ENCODE assay signal across 8 mouse cellular contexts in the genomic region with DNA sequence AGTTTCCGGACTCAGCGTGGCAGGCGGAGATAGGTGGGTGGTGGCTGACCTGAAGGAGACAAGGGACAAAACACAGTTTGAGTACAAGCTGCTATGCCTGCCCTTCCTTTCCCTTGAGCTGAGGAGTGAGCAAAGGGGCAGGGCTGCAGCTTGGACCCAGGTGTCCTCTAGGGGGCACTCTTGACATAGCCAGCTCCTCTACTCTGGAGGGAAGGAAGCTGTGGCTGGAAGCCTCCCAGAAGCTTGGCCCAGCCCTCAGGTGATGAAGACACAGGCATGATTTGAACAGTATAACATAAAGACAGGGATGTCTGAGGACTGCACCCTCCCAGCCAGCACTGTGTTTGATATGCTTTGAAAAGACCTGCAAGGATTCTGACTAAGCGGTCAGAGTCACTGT. TPM values are rescaled to one million over a fixed set of nuclear protein-coding genes. Genes with fewer than 3 reads are reported as not detected.
A peak's percentile ranks its signal among the peaks of the same experiment; 100 is the strongest.
DNase-seq lines count a peak whose midpoint lies in the region; ATAC-seq and TF ChIP-seq lines count a peak whose summit lies in the region.

No protein-coding gene starts in this region.

- TF ChIP-seq CTCF in cortical plate, adult 2 months (IDR thresholded peaks at IDR 0.05; ENCODE audit: extremely low read depth, insufficient read depth, low read length), result peak; percentile 86
- TF ChIP-seq CTCF in small intestine, adult 2 months (IDR thresholded peaks at IDR 0.05; ENCODE audit: extremely low read depth, insufficient read length, insufficient replicate concordance, low read depth, low read length), result peak; percentile 84; the same call in 1 of the 2 replicates

- ATAC-seq in intestine, embryonic 14.5 days (replicated peaks; ENCODE audit: low FRiP score, low TSS enrichment, low read depth), result peak; percentile 72; the same call in 1 of the 2 replicates
- peak; percentile 44; the same call in 1 of the 2 replicates for ATAC-seq in midbrain, embryonic 12.5 days (ENCODE audit: low FRiP score, low read depth)
- no peak; the same call in 1 of the 2 replicates for ATAC-seq in erythroblast, adult 5-6 weeks (replicated peaks; ENCODE audit: low FRiP score, poor library complexity, severe bottlenecking)

- no peak for TF ChIP-seq POLR2A in cortical plate, adult 2 months (IDR thresholded peaks at IDR 0.05; ENCODE audit: extremely low read depth, insufficient read depth, low read length)
- TF ChIP-seq POLR2A in small intestine, adult 2 months (IDR thresholded peaks at IDR 0.05; ENCODE audit: low read depth, low read length), result no peak

- H3K4me3 ChIP-seq in cortical plate, adult 2 months (ENCODE audit: insufficient read depth, low read length), result no peak overlapping the region
- H3K4me3 ChIP-seq in intestine, embryonic 14.5 days (ENCODE audit: low read depth, low read length), result no peak overlapping the region
- no peak overlapping the region for H3K4me3 ChIP-seq in midbrain, embryonic 12.5 days
- H3K4me3 ChIP-seq in small intestine, adult 2 months (ENCODE audit: low read depth, low read length), result no peak overlapping the region

- peak; percentile 74 to 92 for DNase-seq in adrenal gland, adult (ENCODE audit: inconsistent age in 2 of 2, low spot score in 1 of 2)
- peak; percentile 74 for DNase-seq in gastrocnemius, postnatal 10 days
- peak; percentile 85 for DNase-seq in intestine, embryonic 14.5 days (ENCODE audit: low spot score)
- DNase-seq in left cerebral cortex, postnatal 10 days (ENCODE audit: extremely low spot score in 1 of 2, low spot score in 2 of 2), result peak; percentile 37 to 77

- H3K4me1 ChIP-seq in cortical plate, adult 2 months (ENCODE audit: control insufficient read depth, insufficient read depth, low read length), result peaks cover 7% of the 10 kb centered on the region
- H3K4me1 ChIP-seq in intestine, embryonic 14.5 days (replicated peaks; ENCODE audit: control insufficient read depth, insufficient read depth, low read length), result no peaks in the 10 kb centered on the region
- H3K4me1 ChIP-seq in midbrain, embryonic 12.5 days, result 0 out of 2 replicates have a peak, but pooled peaks cover 2% of the 10 kb centered on the region
- peaks cover 3% of the 10 kb centered on the region; the same call in 1 of the 2 replicates for H3K4me1 ChIP-seq in small intestine, adult 2 months (ENCODE audit: control insufficient read depth, insufficient read depth, insufficient read length, low read length)

- no peaks in the 10 kb centered on the region for H3K9me3 ChIP-seq in intestine, embryonic 14.5 days (ENCODE audit: control insufficient read depth, low read length)
- no peaks in the 10 kb centered on the region for H3K9me3 ChIP-seq in midbrain, embryonic 12.5 days

- no peaks in the 10 kb centered on the region for H3K27me3 ChIP-seq in intestine, embryonic 14.5 days (replicated peaks; ENCODE audit: control insufficient read depth, insufficient read depth, low read length)
- no peaks in the 10 kb centered on the region for H3K27me3 ChIP-seq in midbrain, embryonic 12.5 days
- H3K27me3 ChIP-seq in small intestine, adult 2 months (ENCODE audit: control insufficient read depth, insufficient read depth, low read length), result no peaks in the 10 kb centered on the region

- H3K36me3 ChIP-seq in intestine, embryonic 14.5 days (ENCODE audit: control insufficient read depth, insufficient read depth, low read length), result no peaks in the 10 kb centered on the region
- no peaks in the 10 kb centered on the region for H3K36me3 ChIP-seq in midbrain, embryonic 12.5 days
- peaks cover 12% of the 10 kb centered on the region for H3K36me3 ChIP-seq in small intestine, adult 2 months (ENCODE audit: control insufficient read depth, insufficient read depth, low read length)

- no peak overlapping the region for H3K9ac ChIP-seq in intestine, embryonic 14.5 days (ENCODE audit: low read length)
- H3K9ac ChIP-seq in midbrain, embryonic 12.5 days (replicated peaks), result no peak overlapping the region

- intact Hi-C loops in left cerebral cortex, postnatal 10 days (cut with DNase I), result loop anchor here (2.0 to 10.0 kb wide), 3 partner anchors 92 to 214 kb away; partner anchors contain the start of gene Osbpl3

- H3K27ac ChIP-seq in cortical plate, adult 2 months (ENCODE audit: insufficient read depth, low read length), result no peak overlapping the region
- H3K27ac ChIP-seq in intestine, embryonic 14.5 days (ENCODE audit: low read depth), result no peak overlapping the region
- no peak overlapping the region for H3K27ac ChIP-seq in midbrain, embryonic 12.5 days (replicated peaks)
- H3K27ac ChIP-seq in small intestine, adult 2 months (ENCODE audit: insufficient read depth, low read depth, low read length), result no peak overlapping the region

- 39% methylated on average over 4 of the region's 4 CpGs for WGBS in intestine, embryonic 14.5 days
- 48% methylated on average over 4 of the region's 4 CpGs for WGBS in midbrain, embryonic 12.5 days
- 55% methylated on average over 4 of the region's 4 CpGs for WGBS in small intestine, adult 2 months

- H3K4me2 ChIP-seq in intestine, embryonic 14.5 days (ENCODE audit: low read length), result no peak overlapping the region
- H3K4me2 ChIP-seq in midbrain, embryonic 12.5 days (replicated peaks), result no peak overlapping the region

RNA-seq across cellular contexts. Expression of gene Gsdme, which starts 49.0 kb away (rescaled TPM):
- 10.9 and 13.7 TPM in 2 replicates for polyA plus RNA-seq in cortical plate, adult 2 months (2012; rRNA removed)
- total RNA-seq in gastrocnemius, postnatal 10 days (2021), result 1 to 10 TPM; 1.7 to 2.2 TPM
- 35.2 and 37.8 TPM in 2 replicates for polyA plus RNA-seq in intestine, embryonic 14.5 days (2014; fragmentation: Nextera tagmentation; extraction: Ambion mirVana)
- total RNA-seq in left cerebral cortex, postnatal 10 days (2021), result 10 to 100 TPM; 16.4 TPM
- 54.3 and 56.0 TPM in 2 replicates for polyA plus RNA-seq in midbrain, embryonic 12.5 days (2016; fragmentation: Nextera tagmentation; extraction: Ambion mirVana)
- polyA plus RNA-seq in small intestine, adult 2 months (2012; rRNA removed), result 1.1 and 27.8 TPM in 2 replicates
- total RNA-seq in erythroblast, adult 5-6 weeks (2015; ENCODE audit: low replicate concordance), result 4.6 and 9.6 TPM in 2 replicates
- total RNA-seq in erythroblast, adult 5-6 weeks (2017; ENCODE audit: low replicate concordance), result 2.4 and 9.2 TPM in 2 replicates
